Mouse (Mus musculus) stomach, embryonic 14.5 days (tissue): ENCODE measurements around the gene Mrvi1. TPM values are rescaled to one million over a fixed set of nuclear protein-coding genes. Genes with fewer than 3 reads are reported as not detected.

ENCODE experiments used
- ATAC-seq: fragments of 200-750 bp; cut with Nextera tagmentation; 2 replicates; pipeline ENCODE4 v1.8.0; 2017; ENCODE audit warnings: low read depth, moderate TSS enrichment; ENCODE audit not compliant: insufficient number of reproducible peaks, insufficient read depth, low FRiP score
- H3K27ac ChIP-seq: fragments of 300-500 bp; sonication (generic); 2 replicates; pipeline ENCODE4 v1.5.1; 2014; ENCODE audit warnings: mild to moderate bottlenecking, low read length, moderate library complexity, mixed read lengths
- H3K27me3 ChIP-seq: fragments of 300-500 bp; sonication (generic); 2 replicates; pipeline ENCODE4 v1.6.1; 2014; ENCODE audit warnings: low read length, control low read depth, mixed read lengths; ENCODE audit not compliant: control insufficient read depth, insufficient read depth
- H3K36me3 ChIP-seq: fragments of 300-500 bp; sonication (generic); 2 replicates; pipeline ENCODE4 v1.6.1; 2014; ENCODE audit warnings: mild to moderate bottlenecking, control low read depth, low read length, moderate library complexity, mixed read lengths; ENCODE audit not compliant: control insufficient read depth, insufficient read depth
- H3K4me1 ChIP-seq: fragments of 300-500 bp; sonication (generic); 2 replicates; pipeline ENCODE4 v1.6.1; 2014; ENCODE audit warnings: low read length, control low read depth, mixed read lengths; ENCODE audit not compliant: control insufficient read depth, insufficient read depth
- H3K4me2 ChIP-seq: fragments of 300-500 bp; sonication (generic); replicated peaks from 2 replicates; pipeline ENCODE4 v1.6.1; 2014; ENCODE audit warnings: low read depth, low read length, control low read depth
- H3K4me3 ChIP-seq: fragments of 300-500 bp; sonication (generic); 2 replicates; pipeline ENCODE4 v1.5.1; 2014; ENCODE audit warnings: low read depth, low read length, control low read depth
- H3K9ac ChIP-seq: fragments of 300-500 bp; sonication (generic); replicated peaks from 2 replicates; pipeline ENCODE4 v1.6.1; 2014; ENCODE audit warnings: low read depth, mild to moderate bottlenecking, control low read depth, low read length, moderate library complexity, mixed read lengths
- H3K9me3 ChIP-seq: fragments of 300-500 bp; sonication (generic); 2 replicates; pipeline ENCODE4 v1.6.1; 2016; ENCODE audit warnings: low read depth, low read length, control low read depth; ENCODE audit not compliant: control insufficient read depth
- WGBS: fragments of 180-500 bp; shearing (Covaris S2); extraction: QIAGEN DNeasy Blood & Tissue Kit; methylation state at CpG from one replicate; pipeline ENCODE4 v1.1.7; 2014; 5-methylcytosine and 5-hydroxymethylcytosine counted together
- polyA plus RNA-seq: library from polyadenylated mRNA; unstranded; fragments of >200 nt; fragmentation: Nextera tagmentation; extraction: Ambion mirVana; gene quantifications from 2 replicates; pipeline ENCODE4 v1.2.1, GENCODE M21; 2014

Mrvi1 gene
- polyA plus RNA-seq, 1 experiment from 2014 or later = 36.3 TPM

DNA sequence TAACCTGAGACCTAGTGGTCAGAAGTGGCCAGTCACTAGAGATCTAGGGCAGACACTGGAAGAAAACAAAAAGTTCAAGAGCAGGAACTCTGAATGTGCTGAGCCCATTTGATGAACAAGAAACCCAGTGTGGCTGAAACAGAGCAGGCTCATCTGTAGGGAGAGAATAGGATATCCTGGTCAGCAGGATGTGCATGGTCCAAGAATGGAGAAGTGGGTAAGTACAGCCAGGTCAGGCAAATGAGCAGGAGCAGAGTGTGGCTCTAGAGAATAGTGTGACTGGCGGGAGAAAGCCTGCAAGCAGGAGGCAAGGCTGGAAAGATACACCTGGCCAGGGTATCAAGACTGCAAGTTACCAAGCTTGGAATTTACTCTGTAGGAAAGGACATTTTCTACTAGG, 126.7 kb downstream of the Mrvi1 start:
- H3K4me2 ChIP-seq = no peak overlapping the region
- 68% methylated on average over 1 of the region's 1 CpGs for WGBS
- no peak overlapping the region for H3K27ac ChIP-seq
- ATAC-seq = no peak
- peaks cover 18% of the 10 kb centered on the region; the same call in 1 of the 2 replicates for H3K4me1 ChIP-seq
- no peaks in the 10 kb centered on the region for H3K27me3 ChIP-seq
- H3K36me3 ChIP-seq = no peaks in the 10 kb centered on the region
- H3K9ac ChIP-seq = no peak overlapping the region
- no peaks in the 10 kb centered on the region for H3K9me3 ChIP-seq
- H3K4me3 ChIP-seq = no peak overlapping the region

GRCm38 (mm10) chr7:110854927-110855546, 127.2 kb downstream of the Mrvi1 start:
- H3K36me3 ChIP-seq = no peaks in the 10 kb centered on the region
- H3K27ac ChIP-seq = no peak overlapping the region
- 69% methylated on average over 8 of the region's 8 CpGs for WGBS
- H3K27me3 ChIP-seq = no peaks in the 10 kb centered on the region
- no peaks in the 10 kb centered on the region for H3K9me3 ChIP-seq
- H3K4me1 ChIP-seq = peaks cover 17% of the 10 kb centered on the region; the same call in 1 of the 2 replicates
- no peak for ATAC-seq
- no peak overlapping the region for H3K4me2 ChIP-seq
- no peak overlapping the region for H3K4me3 ChIP-seq
- H3K9ac ChIP-seq = no peak overlapping the region

DNA sequence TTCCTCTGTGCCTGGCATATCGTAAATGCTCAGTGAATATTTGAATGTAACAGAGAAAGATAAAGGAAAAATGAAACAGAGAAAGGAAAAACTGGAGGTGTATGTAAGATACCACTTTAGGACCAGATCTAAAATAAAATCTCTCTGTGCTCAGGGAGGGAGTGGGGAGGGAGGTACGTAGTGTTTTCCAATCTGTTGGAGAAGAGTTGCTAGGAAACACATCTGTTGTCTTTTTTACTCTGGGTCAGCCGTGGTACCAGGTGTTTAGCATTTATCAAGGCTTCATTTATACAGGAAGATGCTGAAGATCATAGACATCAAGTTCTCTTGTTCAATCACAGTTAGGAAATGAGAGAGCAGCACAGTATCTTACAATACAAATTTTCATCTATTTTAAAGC, 127.7 kb downstream of the Mrvi1 start:
- no peak overlapping the region for H3K9ac ChIP-seq
- peaks cover 12% of the 10 kb centered on the region; the same call in 1 of the 2 replicates for H3K4me1 ChIP-seq
- H3K36me3 ChIP-seq = no peaks in the 10 kb centered on the region
- WGBS = 47% methylated on average over 3 of the region's 3 CpGs
- no peak overlapping the region for H3K4me3 ChIP-seq
- no peak for ATAC-seq
- H3K4me2 ChIP-seq = no peak overlapping the region
- H3K27ac ChIP-seq = no peak overlapping the region
- no peaks in the 10 kb centered on the region for H3K9me3 ChIP-seq
- H3K27me3 ChIP-seq = no peaks in the 10 kb centered on the region

- no peak for ATAC-seq
- Histone ChIP-seq H3K4me3 (no peak overlapping the region), H3K4me1 (peaks cover 12% of the 10 kb centered on the region; the same call in 1 of the 2 replicates), H3K27ac (no peak overlapping the region), H3K9me3 (no peaks in the 10 kb centered on the region), H3K36me3 (no peaks in the 10 kb centered on the region), H3K27me3 (no peaks in the 10 kb centered on the region), H3K4me2 (no peak overlapping the region), H3K9ac (no peak overlapping the region)
- WGBS = 35% methylated on average over 10 of the region's 10 CpGs
Observed at GRCm38 (mm10) chr7:110853611-110854010, 128.7 kb downstream of the Mrvi1 start.

DNA sequence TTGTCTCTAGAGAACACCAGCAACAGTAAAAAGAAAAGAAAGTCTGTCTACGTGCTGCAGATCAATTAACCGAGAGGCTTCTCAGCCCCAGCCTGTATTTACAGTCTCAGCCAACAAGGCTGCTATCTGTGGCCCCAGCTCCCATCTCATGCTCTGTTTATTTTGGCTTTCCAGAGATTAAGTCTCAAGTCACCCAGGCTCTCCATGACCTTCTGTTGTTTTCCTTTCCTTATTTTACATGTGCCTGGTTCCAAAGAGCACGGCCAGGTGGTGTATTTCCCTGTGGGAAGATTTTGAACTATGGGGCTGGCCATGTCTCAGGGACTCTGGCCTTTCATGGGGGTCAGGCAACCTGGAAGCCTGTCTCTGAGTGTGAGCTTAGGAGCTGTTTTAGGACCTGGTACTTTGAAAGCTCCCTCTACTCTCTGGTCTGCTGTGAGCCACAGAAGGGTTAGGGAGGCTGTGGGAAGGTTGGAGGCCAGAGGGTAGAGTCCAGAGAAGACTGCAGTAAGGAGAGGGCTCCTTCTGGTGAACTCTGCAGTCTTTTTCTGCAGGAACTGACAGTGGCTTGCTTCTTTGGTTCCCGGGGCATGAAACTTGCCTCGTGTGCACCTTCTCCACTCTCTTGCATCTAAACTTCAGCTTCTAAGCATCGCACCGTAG, 130.6 kb downstream of the Mrvi1 start:
- Histone ChIP-seq H3K9me3 (no peaks in the 10 kb centered on the region), H3K4me3 (no peak overlapping the region), H3K27ac (peak overlapping the region; percentile 79; the same call in 1 of the 2 replicates), H3K36me3 (no peaks in the 10 kb centered on the region), H3K9ac (no peak overlapping the region), H3K27me3 (no peaks in the 10 kb centered on the region), H3K4me1 (peaks cover 12% of the 10 kb centered on the region; the same call in 1 of the 2 replicates), H3K4me2 (no peak overlapping the region)
- WGBS = 56% methylated on average over 7 of the region's 7 CpGs
- peak; percentile 88 for ATAC-seq

GRCm38 (mm10) chr7:110848371-110848770, 133.9 kb downstream of the Mrvi1 start:
- Histone ChIP-seq H3K27ac (no peak overlapping the region), H3K4me2 (no peak overlapping the region), H3K9ac (no peak overlapping the region), H3K9me3 (no peaks in the 10 kb centered on the region), H3K4me1 (0 out of 2 replicates have a peak, but pooled peaks cover 5% of the 10 kb centered on the region), H3K36me3 (no peaks in the 10 kb centered on the region), H3K4me3 (no peak overlapping the region), H3K27me3 (no peaks in the 10 kb centered on the region)
- ATAC-seq = no peak
- WGBS = 100% methylated on average over 1 of the region's 1 CpGs

- Histone ChIP-seq H3K9ac (no peak overlapping the region), H3K4me1 (0 out of 2 replicates have a peak, but pooled peaks cover 7% of the 10 kb centered on the region), H3K36me3 (no peaks in the 10 kb centered on the region), H3K27ac (no peak overlapping the region), H3K27me3 (no peaks in the 10 kb centered on the region), H3K9me3 (no peaks in the 10 kb centered on the region), H3K4me3 (no peak overlapping the region), H3K4me2 (no peak overlapping the region)
- 62% methylated on average over 2 of the region's 2 CpGs for WGBS
- no peak for ATAC-seq
Observed at GRCm38 (mm10) chr7:110847321-110847720, 134.9 kb downstream of the Mrvi1 start.

GRCm38 (mm10) chr7:110843916-110844874, 138.1 kb downstream of the Mrvi1 start, which contains the start of gene Rnf141:
TSS of gene Rnf141 (minus strand) at chr7:110844457.
- Histone ChIP-seq H3K27ac (peak within 1 kb of the TSS; percentile 95), H3K4me1 (0 out of 2 replicates have a peak, but pooled peaks cover 4% of the 10 kb centered on the region), H3K4me3 (peak within 1 kb of the TSS; percentile 80), H3K4me2 (peak within 1 kb of the TSS; percentile 82), H3K36me3 (no peaks in the 10 kb centered on the region), H3K9ac (peak within 1 kb of the TSS; percentile 80), H3K9me3 (no peaks in the 10 kb centered on the region), H3K27me3 (no peaks in the 10 kb centered on the region)
- 0% methylated on average over 42 of the region's 42 CpGs for WGBS
- peak; percentile 89 for ATAC-seq
